Mouse (Mus musculus) embryonic facial prominence, embryonic 11.5 days (tissue): ENCODE measurements around the gene Rnf144b. TPM values are rescaled to one million over a fixed set of nuclear protein-coding genes. Genes with fewer than 3 reads are reported as not detected.
A peak's percentile ranks its signal among the peaks of the same experiment; 100 is the strongest.

Experiments used
- ATAC-seq: fragments of 200-750 bp; cut with Nextera tagmentation; replicated peaks from 2 replicates; pipeline ENCODE4 v1.8.0; 2017; ENCODE audit warnings: low read depth; ENCODE audit not compliant: insufficient number of reproducible peaks, low FRiP score, low TSS enrichment
- DNase-seq: peaks from one replicate; pipeline ENCODE4 v3.0.0-alpha.2; 2015; ENCODE audit warnings: low spot score
- H3K27ac ChIP-seq: fragments of 300-500 bp; sonication (generic); replicated peaks from 2 replicates; pipeline ENCODE4 v1.5.1; 2014; ENCODE audit warnings: mild to moderate bottlenecking, low read depth, low read length, control low read depth
- H3K27me3 ChIP-seq: fragments of 300-500 bp; sonication (generic); 2 replicates; pipeline ENCODE4 v1.6.1; 2014; ENCODE audit warnings: mild to moderate bottlenecking, low read length, moderate library complexity, mixed read lengths; ENCODE audit not compliant: control insufficient read depth, insufficient read depth
- H3K36me3 ChIP-seq: fragments of 300-500 bp; sonication (generic); replicated peaks from 2 replicates; pipeline ENCODE4 v1.6.1; 2014; ENCODE audit warnings: low read depth, mild to moderate bottlenecking, low read length, moderate library complexity, mixed read lengths; ENCODE audit not compliant: control insufficient read depth, insufficient read depth
- H3K4me1 ChIP-seq: fragments of 300-500 bp; sonication (generic); 2 replicates; pipeline ENCODE4 v1.6.1; 2014; ENCODE audit warnings: low read length, mixed read lengths; ENCODE audit not compliant: control insufficient read depth, insufficient read depth
- H3K4me2 ChIP-seq: fragments of 300-500 bp; sonication (generic); 2 replicates; pipeline ENCODE4 v1.6.1; 2014; ENCODE audit warnings: low read depth, mild to moderate bottlenecking, control low read depth, low read length, moderate library complexity
- H3K4me3 ChIP-seq: fragments of 300-500 bp; sonication (generic); 2 replicates; pipeline ENCODE4 v1.5.1; 2014; ENCODE audit warnings: low read depth, low read length, control low read depth
- H3K9ac ChIP-seq: fragments of 300-500 bp; sonication (generic); replicated peaks from 2 replicates; pipeline ENCODE4 v1.6.1; 2014; ENCODE audit warnings: mild to moderate bottlenecking, control low read depth, low read length
- H3K9me3 ChIP-seq: fragments of 300-500 bp; sonication (generic); replicated peaks from 2 replicates; pipeline ENCODE4 v1.6.1; 2016; ENCODE audit warnings: mild to moderate bottlenecking, low read length, inconsistent platforms, mixed read lengths; ENCODE audit not compliant: control insufficient read depth
- WGBS: fragments of 180-500 bp; shearing (Covaris S2); extraction: QIAGEN DNeasy Blood & Tissue Kit; methylation state at CpG from one replicate; pipeline ENCODE4 v1.1.7; 2014; 5-methylcytosine and 5-hydroxymethylcytosine counted together
- polyA plus RNA-seq: library from polyadenylated mRNA; unstranded; fragments of >200 nt; fragmentation: Nextera tagmentation; extraction: Ambion mirVana; gene quantifications from 2 replicates; pipeline ENCODE4 v1.2.1, GENCODE M21; 2014

Gene Rnf144b
- polyA plus RNA-seq, 1 experiment from 2014 or later = 1.5 TPM

DNA sequence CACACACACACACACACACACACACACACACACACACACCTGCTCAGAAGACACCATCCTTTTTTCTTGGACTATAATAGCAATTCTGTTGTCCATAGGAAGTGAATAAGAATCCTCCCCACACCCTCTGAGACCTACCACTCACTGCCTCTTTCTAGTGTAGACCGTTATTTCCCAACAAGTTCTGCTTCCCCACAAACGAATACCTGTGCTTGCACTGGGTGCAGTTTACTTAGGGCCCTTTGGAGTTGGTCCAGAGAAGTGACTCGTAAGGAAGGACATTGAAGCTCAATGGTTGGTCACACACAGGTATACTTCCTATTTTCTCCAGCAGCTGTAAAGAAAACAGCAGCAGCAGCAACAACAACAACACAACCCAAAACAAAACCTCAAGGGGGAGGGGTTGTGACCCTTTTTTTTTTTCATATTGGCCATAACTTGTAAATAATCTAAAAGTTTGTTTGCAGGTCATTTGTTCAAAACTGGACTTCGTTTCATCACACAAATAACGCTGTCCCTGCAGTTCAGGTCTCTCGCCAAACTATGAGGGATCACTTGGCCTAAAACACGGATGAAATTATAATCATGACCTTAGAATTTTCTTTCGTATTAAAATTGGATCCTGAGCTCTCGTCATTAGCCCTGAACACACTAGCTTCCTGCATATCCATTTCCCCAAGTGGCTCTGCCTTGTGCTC lies 60.7 kb downstream of the Rnf144b start:
- WGBS = 82% methylated on average over 9 of the region's 9 CpGs
- no peak overlapping the region for H3K4me3 ChIP-seq
- no peaks in the 10 kb centered on the region for H3K27me3 ChIP-seq

DNA sequence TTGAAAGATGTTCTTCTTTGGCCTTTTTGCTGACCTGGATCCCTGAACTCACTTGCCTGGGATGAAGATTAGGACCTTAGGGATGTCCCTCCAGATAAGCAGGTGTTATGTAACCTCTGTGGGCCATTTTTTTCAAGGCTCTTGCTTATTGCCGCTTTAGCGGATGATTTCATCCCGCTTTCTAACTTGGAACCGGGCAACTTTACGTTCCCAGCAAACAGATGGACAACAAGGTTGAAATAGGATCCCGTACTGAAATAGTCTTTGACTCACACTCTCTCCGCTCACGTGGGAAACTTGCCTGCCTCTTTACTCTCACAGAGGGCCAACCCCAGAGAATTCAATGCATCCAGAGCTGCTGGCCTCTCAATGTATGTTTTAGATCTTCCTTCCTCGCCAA lies 61.3 kb downstream of the Rnf144b start:
- DNase-seq = no peak
- Histone ChIP-seq H3K27me3 (no peaks in the 10 kb centered on the region), H3K36me3 (no peaks in the 10 kb centered on the region), H3K4me2 (no peak overlapping the region), H3K4me3 (no peak overlapping the region), H3K27ac (no peak overlapping the region), H3K9me3 (no peaks in the 10 kb centered on the region), H3K9ac (no peak overlapping the region), H3K4me1 (no peaks in the 10 kb centered on the region)
- WGBS = 67% methylated on average over 9 of the region's 9 CpGs
- no peak for ATAC-seq

More for the DNA sequence above, 60.7 kb downstream of the Rnf144b start:
- ATAC-seq (no peak), DNase-seq (no peak)
- Histone ChIP-seq H3K9me3 (no peaks in the 10 kb centered on the region), H3K4me2 (no peak overlapping the region), H3K27ac (no peak overlapping the region), H3K4me1 (no peaks in the 10 kb centered on the region), H3K36me3 (no peaks in the 10 kb centered on the region), H3K9ac (no peak overlapping the region)

DNA sequence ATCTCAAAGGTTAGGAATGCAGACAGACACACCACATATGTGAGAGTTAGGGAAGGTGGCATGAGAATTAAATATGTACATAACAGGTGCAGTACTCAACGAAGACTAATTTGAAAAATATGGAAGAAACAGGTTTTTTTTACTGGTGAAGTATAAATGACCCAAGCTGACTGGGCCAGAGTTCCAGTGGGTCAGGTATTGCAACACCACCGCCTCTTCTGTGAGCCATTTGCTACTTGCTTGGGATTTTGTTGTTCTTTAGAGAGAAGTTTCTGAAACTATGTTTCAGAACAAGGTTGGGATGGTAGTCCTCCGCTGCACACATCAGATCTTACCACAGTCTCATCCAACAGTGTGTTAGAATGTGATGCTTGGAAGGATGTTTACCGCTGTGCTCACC lies 65.4 kb downstream of the Rnf144b start:
- no peak overlapping the region for H3K9ac ChIP-seq
- no peak for ATAC-seq
- no peaks in the 10 kb centered on the region for H3K27me3 ChIP-seq
- WGBS = 82% methylated on average over 4 of the region's 4 CpGs
- no peak overlapping the region for H3K4me2 ChIP-seq
- no peak for DNase-seq
- no peaks in the 10 kb centered on the region for H3K4me1 ChIP-seq
- H3K27ac ChIP-seq = no peak overlapping the region
- no peaks in the 10 kb centered on the region for H3K9me3 ChIP-seq
- H3K4me3 ChIP-seq = no peak overlapping the region
- no peaks in the 10 kb centered on the region for H3K36me3 ChIP-seq

DNA sequence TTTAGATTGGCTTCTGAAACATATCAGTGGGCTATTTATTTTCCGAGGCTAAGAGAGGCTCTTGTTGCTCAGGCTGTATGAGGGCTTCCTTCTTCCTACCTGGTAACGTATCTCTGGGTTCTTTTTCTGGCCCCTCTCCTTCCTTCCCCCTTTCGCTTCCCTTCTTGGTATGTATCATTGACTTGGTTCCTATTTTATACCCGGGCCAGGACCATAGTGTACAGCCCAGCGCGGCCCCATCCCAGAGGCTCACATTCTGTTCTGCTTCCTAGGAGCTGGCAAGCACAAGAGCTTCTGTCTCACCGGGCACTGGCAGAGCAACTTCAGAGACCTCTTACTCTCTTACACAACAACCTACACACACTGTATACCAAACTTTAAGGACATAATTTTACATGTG lies 67.5 kb downstream of the Rnf144b start:
- H3K27me3 ChIP-seq = peaks cover 2% of the 10 kb centered on the region
- no peaks in the 10 kb centered on the region for H3K9me3 ChIP-seq
- WGBS = 90% methylated on average over 7 of the region's 7 CpGs
- DNase-seq (no peak), ATAC-seq (no peak)
- no peak overlapping the region for H3K9ac ChIP-seq
- H3K4me1 ChIP-seq = peaks cover 2% of the 10 kb centered on the region; the same call in 1 of the 2 replicates
- H3K4me3 ChIP-seq = no peak overlapping the region
- H3K27ac ChIP-seq = no peak overlapping the region
- no peak overlapping the region for H3K4me2 ChIP-seq
- no peaks in the 10 kb centered on the region for H3K36me3 ChIP-seq

DNA sequence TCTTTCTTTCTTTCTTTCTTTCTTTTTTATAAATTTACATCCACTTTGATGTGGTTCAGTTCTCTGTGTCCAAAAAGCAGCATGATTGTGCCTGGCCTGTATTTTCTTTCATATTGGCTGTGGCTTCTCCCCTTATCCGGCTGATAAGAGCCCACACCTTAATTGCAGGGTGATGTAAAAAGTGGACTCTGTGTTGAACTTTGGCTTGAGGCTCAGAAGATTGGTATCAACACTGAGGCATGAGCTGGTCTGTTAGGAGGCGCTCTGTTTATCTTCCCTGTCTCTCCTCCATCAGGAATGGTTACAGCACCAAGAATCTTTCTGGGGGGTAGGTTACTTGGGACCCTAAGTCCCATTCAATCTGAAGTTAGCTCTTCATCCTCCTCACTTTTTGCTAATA lies 69.7 kb downstream of the Rnf144b start:
- Histone ChIP-seq H3K4me2 (no peak overlapping the region), H3K4me1 (peaks cover 2% of the 10 kb centered on the region; the same call in 1 of the 2 replicates), H3K4me3 (no peak overlapping the region), H3K27ac (no peak overlapping the region), H3K27me3 (peaks cover 7% of the 10 kb centered on the region), H3K36me3 (no peaks in the 10 kb centered on the region), H3K9me3 (no peaks in the 10 kb centered on the region), H3K9ac (no peak overlapping the region)
- ATAC-seq (no peak), DNase-seq (no peak)
- 80% methylated on average over 2 of the region's 2 CpGs for WGBS

DNA sequence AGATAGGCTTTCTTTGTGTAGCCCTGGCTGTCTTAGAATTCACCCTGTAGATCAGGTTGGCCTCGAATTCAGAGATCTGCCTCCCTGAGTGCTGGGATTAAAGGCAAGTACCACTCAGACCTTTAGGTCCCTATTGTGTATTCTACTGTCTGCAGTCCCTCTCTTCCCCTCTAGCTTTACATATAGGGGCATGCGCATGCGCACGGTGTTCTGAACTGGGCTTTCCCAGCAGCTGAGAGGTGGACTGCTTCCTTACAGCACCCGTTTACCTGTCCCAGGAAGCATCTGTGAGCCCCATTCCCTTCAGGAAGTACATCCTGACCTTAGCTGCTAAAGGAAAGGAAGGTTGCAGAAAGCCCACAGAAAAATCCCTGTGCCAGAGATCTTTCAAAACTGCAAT lies 70.3 kb downstream of the Rnf144b start:
- no peak overlapping the region for H3K4me2 ChIP-seq
- no peak overlapping the region for H3K9ac ChIP-seq
- WGBS = 57% methylated on average over 5 of the region's 5 CpGs
- no peaks in the 10 kb centered on the region for H3K9me3 ChIP-seq
- peaks cover 7% of the 10 kb centered on the region for H3K27me3 ChIP-seq
- no peaks in the 10 kb centered on the region for H3K36me3 ChIP-seq
- ATAC-seq (no peak), DNase-seq (no peak)
- no peak overlapping the region for H3K4me3 ChIP-seq
- peaks cover 2% of the 10 kb centered on the region; the same call in 1 of the 2 replicates for H3K4me1 ChIP-seq
- H3K27ac ChIP-seq = no peak overlapping the region

DNA sequence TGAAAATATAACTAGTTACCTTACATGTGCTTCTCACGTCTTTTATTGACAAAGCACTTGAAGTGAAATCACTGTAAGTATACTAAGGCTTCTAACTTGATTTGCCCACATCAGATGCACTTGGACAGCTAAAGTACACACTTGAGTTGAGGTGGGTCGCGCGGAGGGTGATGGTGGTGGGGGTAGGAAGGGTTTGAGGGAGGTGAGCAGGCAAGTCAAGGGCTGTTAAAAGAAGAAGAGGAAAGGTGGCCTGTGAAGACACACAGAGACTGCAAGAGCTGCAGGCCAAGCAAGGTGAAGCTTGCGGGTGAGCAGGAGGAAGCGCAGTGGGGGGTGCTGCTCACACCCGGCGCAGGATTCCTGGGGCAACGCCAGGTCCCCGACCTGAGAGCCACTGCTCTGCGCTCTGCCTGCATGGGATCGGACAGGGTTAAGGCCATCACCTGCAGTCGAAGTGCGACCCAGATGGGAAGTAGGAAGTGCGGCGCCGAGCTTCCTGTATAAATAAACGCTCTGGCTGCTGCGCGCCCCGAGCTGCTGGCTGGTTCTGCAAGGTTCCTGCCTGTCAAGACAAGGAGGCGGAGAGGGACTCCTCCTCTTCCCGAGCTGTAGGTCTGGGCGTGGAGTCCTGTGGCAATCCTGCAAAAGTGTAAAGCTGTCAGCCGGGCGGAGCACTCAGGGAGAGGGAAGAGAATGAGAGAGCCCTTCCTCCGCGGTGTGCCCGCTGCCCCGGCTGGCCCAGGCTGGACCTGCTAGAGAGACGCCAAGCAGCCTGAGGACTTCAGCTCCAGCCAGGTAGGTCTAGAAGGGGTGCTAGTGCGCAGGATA lies 71.1 kb downstream of the Rnf144b start:
- Histone ChIP-seq H3K4me3 (peak overlapping the region; percentile 40), H3K9me3 (no peaks in the 10 kb centered on the region), H3K4me1 (peaks cover 2% of the 10 kb centered on the region; the same call in 1 of the 2 replicates), H3K36me3 (no peaks in the 10 kb centered on the region), H3K4me2 (peak overlapping the region; percentile 85), H3K9ac (peak overlapping the region; percentile 62), H3K27me3 (peaks cover 7% of the 10 kb centered on the region), H3K27ac (no peak overlapping the region; the same call in 1 of the 2 replicates)
- 6% methylated on average over 32 of the region's 32 CpGs for WGBS
- ATAC-seq (peak; percentile 59), DNase-seq (peak; percentile 71)

DNA sequence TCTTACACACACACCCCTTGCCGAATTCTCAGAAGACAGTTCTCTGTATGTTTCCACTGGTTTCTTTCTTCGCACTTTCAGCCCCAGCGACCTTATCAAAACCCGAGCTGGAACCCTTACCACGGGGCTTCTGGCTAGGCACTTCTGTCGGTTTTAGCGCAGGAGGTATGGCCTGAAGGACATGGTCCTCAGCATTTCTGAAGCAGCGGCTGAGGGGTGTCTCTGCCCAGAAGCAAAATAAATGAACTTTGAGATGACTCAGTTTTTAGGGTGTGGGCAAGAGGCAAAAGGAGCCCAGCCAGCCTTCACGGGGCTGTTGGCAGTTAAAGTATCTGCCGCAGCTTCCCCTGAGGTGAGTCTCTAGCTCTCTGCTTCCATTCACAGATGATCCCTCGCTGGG lies 72.2 kb downstream of the Rnf144b start:
- H3K27ac ChIP-seq = no peak overlapping the region
- H3K4me2 ChIP-seq = 0 out of 2 replicates have a peak overlapping the region, but pooled peaks have one; percentile 3
- 28% methylated on average over 11 of the region's 11 CpGs for WGBS
- no peak overlapping the region for H3K9ac ChIP-seq
- H3K27me3 ChIP-seq = peaks cover 7% of the 10 kb centered on the region
- H3K4me1 ChIP-seq = peaks cover 2% of the 10 kb centered on the region; the same call in 1 of the 2 replicates
- DNase-seq (no peak), ATAC-seq (no peak)
- H3K9me3 ChIP-seq = no peaks in the 10 kb centered on the region
- no peaks in the 10 kb centered on the region for H3K36me3 ChIP-seq
- H3K4me3 ChIP-seq = no peak overlapping the region
